Mouse (Mus musculus) limb, embryonic 14.5 days (tissue): ENCODE data around the gene Rab12. TPM values are rescaled to one million over a fixed set of nuclear protein-coding genes. Genes with fewer than 3 reads are reported as not detected.

Experiments
- ATAC-seq: fragments of 200-750 bp; cut with Nextera tagmentation; 2 replicates; pipeline ENCODE4 v1.8.0; 2017; ENCODE audit warnings: low read depth, moderate number of reproducible peaks, moderate TSS enrichment; ENCODE audit not compliant: low FRiP score
- DNase-seq: peaks from one replicate; pipeline ENCODE4 v3.0.0-alpha.2; 2015; ENCODE audit warnings: low spot score
- H3K27ac ChIP-seq: fragments of 300-500 bp; sonication (generic); replicated peaks from 2 replicates; pipeline ENCODE4 v1.5.1; 2014; ENCODE audit warnings: low read depth, mild to moderate bottlenecking, low read length, moderate library complexity, mixed read lengths
- H3K27me3 ChIP-seq: fragments of 300-500 bp; sonication (generic); 2 replicates; pipeline ENCODE4 v1.6.1; 2014; ENCODE audit warnings: low read length, mixed read lengths; ENCODE audit not compliant: control insufficient read depth, insufficient read depth
- H3K36me3 ChIP-seq: fragments of 300-500 bp; sonication (generic); 2 replicates; pipeline ENCODE4 v1.6.1; 2014; ENCODE audit warnings: mild to moderate bottlenecking, low read length, moderate library complexity, mixed read lengths; ENCODE audit not compliant: control insufficient read depth, insufficient read depth
- H3K4me1 ChIP-seq: fragments of 300-500 bp; sonication (generic); 2 replicates; pipeline ENCODE4 v1.6.1; 2014; ENCODE audit warnings: antibody characterized with exemption, low read length, mixed read lengths; ENCODE audit not compliant: control insufficient read depth, insufficient read depth
- H3K4me2 ChIP-seq: fragments of 300-500 bp; sonication (generic); replicated peaks from 2 replicates; pipeline ENCODE4 v1.6.1; 2014; ENCODE audit warnings: low read depth, mild to moderate bottlenecking, low read length, moderate library complexity; ENCODE audit not compliant: severe bottlenecking
- H3K4me3 ChIP-seq: fragments of 300-500 bp; sonication (generic); replicated peaks from 2 replicates; pipeline ENCODE4 v1.5.1; 2014; ENCODE audit warnings: low read length
- H3K9ac ChIP-seq: fragments of 300-500 bp; sonication (generic); 2 replicates; pipeline ENCODE4 v1.6.1; 2014; ENCODE audit warnings: mild to moderate bottlenecking, low read depth, low read length, moderate library complexity; ENCODE audit not compliant: severe bottlenecking
- H3K9me3 ChIP-seq: fragments of 300-500 bp; sonication (generic); 2 replicates; pipeline ENCODE4 v1.6.1; 2016; ENCODE audit warnings: low read length; ENCODE audit not compliant: control insufficient read depth
- POLR2A ChIP-seq: fragments of 200-500 bp; IDR thresholded peaks from 2 replicates; pipeline ENCODE4 v1.8.0; 2012; ENCODE audit warnings: inconsistent platforms, mild to moderate bottlenecking, moderate library complexity, borderline replicate concordance; ENCODE audit not compliant: insufficient read depth, insufficient read length; ENCODE audit errors: extremely low read depth
- WGBS: fragments of 180-500 bp; shearing (Covaris S2); extraction: QIAGEN DNeasy Blood & Tissue Kit; methylation state at CpG from one replicate; pipeline ENCODE4 v1.1.7; 2014; 5-methylcytosine and 5-hydroxymethylcytosine counted together
- polyA plus RNA-seq, 2 experiments: library from polyadenylated mRNA; depleted of rRNA in 1 of 2; stranded (reverse) in 1 of 2; unstranded in 1 of 2; fragments of >200 nt; fragmentation: Nextera tagmentation in 1 of 2; extraction: Ambion mirVana in 1 of 2; gene quantifications; 2 replicates each; pipeline versions ENCODE4 v1.2.1 to v1.2.3; 2012 to 2014

Gene Rab12
- polyA plus RNA-seq, 2 experiments: 57.5 to 88.3 TPM

GRCm38 (mm10) chr17:66504964-66505363 is 14.6 kb downstream of the Rab12 start:
- no peak overlapping the region for H3K4me3 ChIP-seq
- no peak overlapping the region for H3K4me2 ChIP-seq
- no peak for DNase-seq
- H3K4me1 ChIP-seq: no peaks in the 10 kb centered on the region
- H3K9me3 ChIP-seq: no peaks in the 10 kb centered on the region
- no peaks in the 10 kb centered on the region for H3K27me3 ChIP-seq
- WGBS: 91% methylated on average over 8 of the region's 8 CpGs
- peaks cover 50% of the 10 kb centered on the region for H3K36me3 ChIP-seq
- no peak overlapping the region for H3K9ac ChIP-seq
- no peak overlapping the region for H3K27ac ChIP-seq
- no peak for TF ChIP-seq POLR2A
- no peak for ATAC-seq

GRCm38 (mm10) chr17:66504248-66504647 is 15.3 kb downstream of the Rab12 start:
- no peak for TF ChIP-seq POLR2A
- Histone ChIP-seq H3K9me3 (no peaks in the 10 kb centered on the region), H3K4me1 (no peaks in the 10 kb centered on the region), H3K36me3 (peaks cover 56% of the 10 kb centered on the region), H3K4me2 (no peak overlapping the region), H3K27ac (no peak overlapping the region), H3K9ac (no peak overlapping the region), H3K4me3 (no peak overlapping the region), H3K27me3 (no peaks in the 10 kb centered on the region)
- WGBS: 91% methylated on average over 2 of the region's 2 CpGs
- ATAC-seq (no peak; the same call in 1 of the 2 replicates), DNase-seq (no peak)

- Histone ChIP-seq H3K9me3 (no peaks in the 10 kb centered on the region), H3K9ac (no peak overlapping the region), H3K36me3 (peaks cover 58% of the 10 kb centered on the region), H3K4me1 (no peaks in the 10 kb centered on the region), H3K4me3 (no peak overlapping the region), H3K27me3 (no peaks in the 10 kb centered on the region), H3K4me2 (no peak overlapping the region), H3K27ac (no peak overlapping the region)
- no peak for TF ChIP-seq POLR2A
- DNase-seq (no peak), ATAC-seq (no peak)
- WGBS: 89% methylated on average over 9 of the region's 9 CpGs
Observed at GRCm38 (mm10) chr17:66503466-66503865, 16.1 kb downstream of the Rab12 start.

- DNase-seq (no peak), ATAC-seq (no peak)
- Histone ChIP-seq H3K27me3 (no peaks in the 10 kb centered on the region), H3K36me3 (peaks cover 64% of the 10 kb centered on the region), H3K4me1 (no peaks in the 10 kb centered on the region), H3K27ac (no peak overlapping the region), H3K9ac (no peak overlapping the region), H3K4me3 (no peak overlapping the region), H3K9me3 (no peaks in the 10 kb centered on the region), H3K4me2 (no peak overlapping the region)
- 89% methylated on average over 6 of the region's 6 CpGs for WGBS
- TF ChIP-seq POLR2A: no peak
Observed at GRCm38 (mm10) chr17:66502865-66503264, 16.7 kb downstream of the Rab12 start.

- no peak overlapping the region for H3K4me3 ChIP-seq
- no peaks in the 10 kb centered on the region for H3K27me3 ChIP-seq
- H3K36me3 ChIP-seq: peaks cover 77% of the 10 kb centered on the region
- no peak overlapping the region for H3K4me2 ChIP-seq
- H3K27ac ChIP-seq: no peak overlapping the region
- no peaks in the 10 kb centered on the region for H3K9me3 ChIP-seq
- H3K9ac ChIP-seq: no peak overlapping the region
- DNase-seq: no peak
- H3K4me1 ChIP-seq: no peaks in the 10 kb centered on the region
- 80% methylated on average over 12 of the region's 14 CpGs for WGBS
- ATAC-seq: no peak
- no peak for TF ChIP-seq POLR2A
Observed at GRCm38 (mm10) chr17:66498598-66498997, 20.9 kb downstream of the Rab12 start.

GRCm38 (mm10) chr17:66496589-66496988 is 22.9 kb downstream of the Rab12 start:
- ATAC-seq: no peak
- Histone ChIP-seq H3K4me1 (no peaks in the 10 kb centered on the region), H3K9me3 (no peaks in the 10 kb centered on the region), H3K36me3 (peaks cover 72% of the 10 kb centered on the region), H3K27ac (no peak overlapping the region), H3K4me2 (no peak overlapping the region), H3K27me3 (no peaks in the 10 kb centered on the region), H3K4me3 (no peak overlapping the region), H3K9ac (no peak overlapping the region)
- no peak for TF ChIP-seq POLR2A
- no peak for DNase-seq
- 92% methylated on average over 9 of the region's 9 CpGs for WGBS
